Comparison of ENCODE assay signal across 23 mouse cellular contexts in genomic region chr15:80181561-80181960, GRCm38 (mm10). TPM values are rescaled to one million over a fixed set of nuclear protein-coding genes. Genes with fewer than 3 reads are reported as not detected.
DNase-seq lines count a peak whose midpoint lies in the region; ATAC-seq and TF ChIP-seq lines count a peak whose summit lies in the region.
"Had no signal": no experiment of that assay in that cellular context is flagged by ENCODE, and none has a peak within 500 bp of the region (broad histone marks: within the 10 kb centered on the region; RNA-seq: fewer than 3 reads in every experiment).

No protein-coding gene starts in this region.

- TF ChIP-seq CTCF in forebrain, postnatal 0 days (IDR thresholded peaks at IDR 0.05; ENCODE audit: low read depth) = no peak
- no peak for TF ChIP-seq CTCF in midbrain, postnatal 0 days (IDR thresholded peaks at IDR 0.05)

- WGBS in forebrain, postnatal 0 days = 48% methylated on average over 7 of the region's 7 CpGs
- WGBS in forebrain, embryonic 13.5 days = 79% methylated on average over 7 of the region's 7 CpGs
- WGBS in kidney, embryonic 14.5 days = 90% methylated on average over 7 of the region's 7 CpGs
- 71% methylated on average over 7 of the region's 7 CpGs for WGBS in midbrain, postnatal 0 days
- WGBS in midbrain, embryonic 10.5 days = 92% methylated on average over 7 of the region's 7 CpGs

- no peak for ATAC-seq in forebrain, postnatal 0 days
- ATAC-seq in forebrain, embryonic 13.5 days = no peak
- no peak for ATAC-seq in kidney, embryonic 14.5 days (ENCODE audit: low FRiP score, low TSS enrichment)
- ATAC-seq in midbrain, postnatal 0 days (ENCODE audit: low FRiP score) = no peak

- H3K36me3 ChIP-seq in forebrain, postnatal 0 days (ENCODE audit: insufficient read depth) = no peaks in the 10 kb centered on the region
- peaks cover 7% of the 10 kb centered on the region; the same call in 1 of the 2 replicates for H3K36me3 ChIP-seq in forebrain, embryonic 13.5 days (ENCODE audit: poor library complexity, severe bottlenecking)
- no peaks in the 10 kb centered on the region for H3K36me3 ChIP-seq in kidney, embryonic 14.5 days (ENCODE audit: control insufficient read depth, insufficient read depth, low read length)
- no peaks in the 10 kb centered on the region for H3K36me3 ChIP-seq in midbrain, postnatal 0 days (ENCODE audit: insufficient read depth, low read length)
- peaks cover 27% of the 10 kb centered on the region for H3K36me3 ChIP-seq in midbrain, embryonic 10.5 days

- H3K27me3 ChIP-seq in forebrain, postnatal 0 days (ENCODE audit: insufficient read depth, low read length) = no peaks in the 10 kb centered on the region
- H3K27me3 ChIP-seq in forebrain, embryonic 13.5 days = no peaks in the 10 kb centered on the region
- H3K27me3 ChIP-seq in kidney, embryonic 14.5 days (ENCODE audit: control insufficient read depth, insufficient read depth, low read length) = no peaks in the 10 kb centered on the region
- no peaks in the 10 kb centered on the region for H3K27me3 ChIP-seq in midbrain, postnatal 0 days (ENCODE audit: insufficient read depth, low read length)
- no peaks in the 10 kb centered on the region for H3K27me3 ChIP-seq in midbrain, embryonic 10.5 days (ENCODE audit: low read depth, poor library complexity, severe bottlenecking)
- H3K27me3 ChIP-seq: embryonic facial prominence, embryonic 13.5 days had no signal

- no peak overlapping the region for H3K9ac ChIP-seq in forebrain, postnatal 0 days
- H3K9ac ChIP-seq in forebrain, embryonic 13.5 days = no peak overlapping the region
- H3K9ac ChIP-seq in kidney, embryonic 14.5 days (ENCODE audit: low read depth, low read length) = no peak overlapping the region
- H3K9ac ChIP-seq in midbrain, postnatal 0 days (replicated peaks; ENCODE audit: low read length, poor library complexity, severe bottlenecking) = no peak overlapping the region
- H3K9ac ChIP-seq: embryonic facial prominence, embryonic 13.5 days had no signal

- H3K4me3 ChIP-seq in forebrain, postnatal 0 days (ENCODE audit: low read depth, low read length) = no peak overlapping the region
- H3K4me3 ChIP-seq in forebrain, embryonic 13.5 days = no peak overlapping the region
- no peak overlapping the region for H3K4me3 ChIP-seq in kidney, embryonic 14.5 days (ENCODE audit: low read length)
- H3K4me3 ChIP-seq in midbrain, postnatal 0 days (ENCODE audit: low read depth, low read length) = no peak overlapping the region
- no peak overlapping the region for H3K4me3 ChIP-seq in midbrain, embryonic 10.5 days
- H3K4me3 ChIP-seq: embryonic facial prominence, embryonic 13.5 days; heart, adult 2 months; left cerebral cortex, adult 2 months had no signal

- H3K4me2 ChIP-seq in forebrain, postnatal 0 days (ENCODE audit: low read depth) = no peak overlapping the region
- H3K4me2 ChIP-seq in forebrain, embryonic 13.5 days = no peak overlapping the region
- H3K4me2 ChIP-seq in kidney, embryonic 14.5 days (replicated peaks; ENCODE audit: low read depth, low read length) = no peak overlapping the region
- H3K4me2 ChIP-seq in midbrain, postnatal 0 days (ENCODE audit: low read depth, low read length, poor library complexity, severe bottlenecking) = no peak overlapping the region
- H3K4me2 ChIP-seq: embryonic facial prominence, embryonic 13.5 days had no signal

- peak; percentile 21 for DNase-seq in forebrain, postnatal 0 days
- peak; percentile 85 for DNase-seq in kidney, adult 9 months
- DNase-seq in midbrain, postnatal 0 days (ENCODE audit: low spot score) = peak; percentile 65
- DNase-seq in midbrain, embryonic 10.5 days (ENCODE audit: low spot score) = no peak
- no peak for DNase-seq in urinary bladder, adult 2 months (ENCODE audit: low spot score)
- DNase-seq: cerebellum, postnatal 14 days; heart, adult 2 months; heart, postnatal 36 days; layer of hippocampus, adult 9-11 months; left cerebral cortex, postnatal 4 days; lung, postnatal 10 days; right cerebral cortex, postnatal 25 days had no signal

- H3K4me1 ChIP-seq in forebrain, postnatal 0 days (ENCODE audit: insufficient read depth) = no peaks in the 10 kb centered on the region
- no peaks in the 10 kb centered on the region for H3K4me1 ChIP-seq in forebrain, embryonic 13.5 days
- 0 out of 2 replicates have a peak, but pooled peaks cover 3% of the 10 kb centered on the region for H3K4me1 ChIP-seq in kidney, embryonic 14.5 days (ENCODE audit: control insufficient read depth, insufficient read depth, low read length)
- peaks cover 3% of the 10 kb centered on the region; the same call in 1 of the 2 replicates for H3K4me1 ChIP-seq in midbrain, postnatal 0 days (ENCODE audit: insufficient read depth, low read length)
- 0 out of 2 replicates have a peak, but pooled peaks cover 3% of the 10 kb centered on the region for H3K4me1 ChIP-seq in midbrain, embryonic 10.5 days
- H3K4me1 ChIP-seq: embryonic facial prominence, embryonic 13.5 days had no signal

- no peak overlapping the region for H3K27ac ChIP-seq in forebrain, postnatal 0 days (ENCODE audit: low read depth, low read length)
- H3K27ac ChIP-seq in forebrain, embryonic 13.5 days = no peak overlapping the region
- no peak overlapping the region for H3K27ac ChIP-seq in kidney, embryonic 14.5 days (ENCODE audit: low read depth, low read length)
- no peak overlapping the region for H3K27ac ChIP-seq in midbrain, postnatal 0 days (ENCODE audit: low read depth, low read length)
- no peak overlapping the region for H3K27ac ChIP-seq in midbrain, embryonic 10.5 days (replicated peaks)
- H3K27ac ChIP-seq: embryonic facial prominence, embryonic 13.5 days; heart, adult 2 months; kidney, postnatal 0 days; left cerebral cortex, adult 2 months had no signal

- no peaks in the 10 kb centered on the region for H3K9me3 ChIP-seq in forebrain, postnatal 0 days (ENCODE audit: low read length)
- H3K9me3 ChIP-seq in forebrain, embryonic 13.5 days (replicated peaks) = peaks cover 4% of the 10 kb centered on the region; the same call in 1 of the 2 replicates
- H3K9me3 ChIP-seq in kidney, embryonic 14.5 days (ENCODE audit: control insufficient read depth, low read length) = no peaks in the 10 kb centered on the region
- no peaks in the 10 kb centered on the region for H3K9me3 ChIP-seq in midbrain, postnatal 0 days (ENCODE audit: low read length)
- H3K9me3 ChIP-seq in midbrain, embryonic 10.5 days (replicated peaks) = no peaks in the 10 kb centered on the region
- H3K9me3 ChIP-seq: embryonic facial prominence, embryonic 13.5 days had no signal

RNA-seq across cellular contexts. Expression of gene Mgat3, which starts 8.0 kb away (rescaled TPM):
- 62.8 and 65.6 TPM in 2 replicates for total RNA-seq in forebrain, postnatal 0 days (2014; rRNA removed)
- 7.5 and 9.9 TPM in 2 replicates for polyA plus RNA-seq in forebrain, postnatal 0 days (2015; fragmentation: Nextera tagmentation; extraction: Ambion mirVana)
- polyA plus RNA-seq in forebrain, embryonic 13.5 days (2015; fragmentation: Nextera tagmentation; extraction: Ambion mirVana) = 7.3 and 7.8 TPM in 2 replicates
- 3.6 and 6.1 TPM in 2 replicates for polyA plus RNA-seq in kidney, embryonic 14.5 days (2014; fragmentation: Nextera tagmentation; extraction: Ambion mirVana)
- total RNA-seq in midbrain, postnatal 0 days (2014; rRNA removed) = 101 and 103 TPM in 2 replicates
- polyA plus RNA-seq in midbrain, postnatal 0 days (2015; fragmentation: Nextera tagmentation; extraction: Ambion mirVana) = 13.3 and 14.4 TPM in 2 replicates
- polyA plus RNA-seq in midbrain, embryonic 10.5 days (2016; fragmentation: Nextera tagmentation; extraction: Ambion mirVana) = 5.9 and 7.8 TPM in 2 replicates
- 62.9 and 73.1 TPM in 2 replicates for polyA plus RNA-seq in urinary bladder, adult 2 months (2012; rRNA removed)
- total RNA-seq: megakaryocyte progenitor cell, adult 5-6 weeks had no signal

RNA-seq across cellular contexts. Expression of gene Tab1, which starts 48.6 kb away (rescaled TPM):
- total RNA-seq in forebrain, postnatal 0 days (2014; rRNA removed) = 48.8 and 52.1 TPM in 2 replicates
- polyA plus RNA-seq in forebrain, postnatal 0 days (2015; fragmentation: Nextera tagmentation; extraction: Ambion mirVana) = 21.6 and 25.7 TPM in 2 replicates
- polyA plus RNA-seq in forebrain, embryonic 13.5 days (2015; fragmentation: Nextera tagmentation; extraction: Ambion mirVana) = 36.6 and 42.4 TPM in 2 replicates
- polyA plus RNA-seq in kidney, embryonic 14.5 days (2014; fragmentation: Nextera tagmentation; extraction: Ambion mirVana) = 25.3 and 35.2 TPM in 2 replicates
- 43.5 and 58.5 TPM in 2 replicates for total RNA-seq in midbrain, postnatal 0 days (2014; rRNA removed)
- polyA plus RNA-seq in midbrain, postnatal 0 days (2015; fragmentation: Nextera tagmentation; extraction: Ambion mirVana) = 23.6 and 27.9 TPM in 2 replicates
- 40.0 and 48.9 TPM in 2 replicates for polyA plus RNA-seq in midbrain, embryonic 10.5 days (2016; fragmentation: Nextera tagmentation; extraction: Ambion mirVana)
- polyA plus RNA-seq in urinary bladder, adult 2 months (2012; rRNA removed) = 33.5 and 36.7 TPM in 2 replicates

RNA-seq across cellular contexts. Expression of gene Mief1, which starts 52.3 kb away (rescaled TPM):
- total RNA-seq in forebrain, postnatal 0 days (2014; rRNA removed) = 28.1 and 37.0 TPM in 2 replicates
- polyA plus RNA-seq in forebrain, postnatal 0 days (2015; fragmentation: Nextera tagmentation; extraction: Ambion mirVana) = 13.5 and 20.0 TPM in 2 replicates
- polyA plus RNA-seq in forebrain, embryonic 13.5 days (2015; fragmentation: Nextera tagmentation; extraction: Ambion mirVana) = 39.6 and 40.3 TPM in 2 replicates
- polyA plus RNA-seq in kidney, embryonic 14.5 days (2014; fragmentation: Nextera tagmentation; extraction: Ambion mirVana) = 20.4 and 37.0 TPM in 2 replicates
- total RNA-seq in midbrain, postnatal 0 days (2014; rRNA removed) = 46.3 and 47.2 TPM in 2 replicates
- polyA plus RNA-seq in midbrain, postnatal 0 days (2015; fragmentation: Nextera tagmentation; extraction: Ambion mirVana) = 19.4 and 21.9 TPM in 2 replicates
- polyA plus RNA-seq in midbrain, embryonic 10.5 days (2016; fragmentation: Nextera tagmentation; extraction: Ambion mirVana) = 39.7 and 45.1 TPM in 2 replicates
- 10.6 and 15.1 TPM in 2 replicates for polyA plus RNA-seq in urinary bladder, adult 2 months (2012; rRNA removed)

RNA-seq across cellular contexts. Expression of gene AC140267.1, which starts 54.1 kb away (rescaled TPM):
- total RNA-seq in forebrain, postnatal 0 days (2014; rRNA removed) = not detected in 2 replicates
- not detected in 2 replicates for polyA plus RNA-seq in forebrain, postnatal 0 days (2015; fragmentation: Nextera tagmentation; extraction: Ambion mirVana)
- polyA plus RNA-seq in forebrain, embryonic 13.5 days (2015; fragmentation: Nextera tagmentation; extraction: Ambion mirVana) = 2.7 TPM in 1 of 2 replicates, not detected in the other
- not detected in 2 replicates for polyA plus RNA-seq in kidney, embryonic 14.5 days (2014; fragmentation: Nextera tagmentation; extraction: Ambion mirVana)
- total RNA-seq in midbrain, postnatal 0 days (2014; rRNA removed) = not detected in 2 replicates
- polyA plus RNA-seq in midbrain, postnatal 0 days (2015; fragmentation: Nextera tagmentation; extraction: Ambion mirVana) = 5.1 and 5.6 TPM in 2 replicates
- polyA plus RNA-seq in midbrain, embryonic 10.5 days (2016; fragmentation: Nextera tagmentation; extraction: Ambion mirVana) = 5.0 and 6.8 TPM in 2 replicates
- polyA plus RNA-seq in urinary bladder, adult 2 months (2012; rRNA removed) = not detected in 2 replicates
- total RNA-seq: CH12.LX; liver, adult 2 months had no signal
- polyA plus RNA-seq: embryonic facial prominence, embryonic 13.5 days; heart, adult 2 months; heart, embryonic 14.5 days; kidney, postnatal 0 days; liver, adult 2 months; spleen, adult 2 months; stomach, embryonic 14.5 days had no signal

Comparison
In these comparisons a context has a peak if more than half of its experiments do, and no peak if none do; other contexts are left out.
1. DNase-seq: peak in forebrain, postnatal 0 days (single experiment), kidney, adult 9 months (single experiment) and midbrain, postnatal 0 days (single experiment); none in midbrain, embryonic 10.5 days (single experiment) and urinary bladder, adult 2 months (single experiment).